Mouse (Mus musculus) left cerebral cortex, adult 9 months (tissue): Measurements from ENCODE around the gene Usp8.

Experiments
- DNase-seq, 2 experiments: peaks; one replicate each; pipeline ENCODE4 v3.0.0; 2022; ENCODE audit warnings: low spot score in 2 of 2

The Usp8 gene

GRCm38 (mm10) chr2:126740314-126740713 is 33.2 kb downstream of the Usp8 start:
- no peak for DNase-seq

GRCm38 (mm10) chr2:126743389-126743788 is 36.3 kb downstream of the Usp8 start:
- no peak for DNase-seq

DNA sequence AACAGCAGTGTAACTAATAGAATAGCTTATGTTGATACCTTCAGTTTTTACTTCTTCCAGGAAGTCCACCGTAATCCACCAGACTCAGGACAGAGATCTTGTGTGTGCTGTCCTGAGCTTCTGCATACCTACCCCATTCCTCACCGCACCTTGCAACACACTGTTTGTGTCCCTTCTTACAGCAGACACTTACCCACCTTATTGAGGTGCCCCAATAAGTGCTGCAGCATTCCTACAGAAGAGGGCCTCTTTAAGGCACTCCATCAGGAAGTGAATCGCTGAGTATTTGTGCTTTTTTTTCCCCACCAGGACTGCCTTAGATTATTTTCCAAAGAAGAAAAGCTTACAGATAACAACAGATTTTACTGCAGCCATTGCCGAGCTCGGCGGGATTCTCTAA is 48.5 kb downstream of the Usp8 start:
- no peak for DNase-seq

GRCm38 (mm10) chr2:126759351-126759750 is 52.2 kb downstream of the Usp8 start:
- DNase-seq, result no peak

DNA sequence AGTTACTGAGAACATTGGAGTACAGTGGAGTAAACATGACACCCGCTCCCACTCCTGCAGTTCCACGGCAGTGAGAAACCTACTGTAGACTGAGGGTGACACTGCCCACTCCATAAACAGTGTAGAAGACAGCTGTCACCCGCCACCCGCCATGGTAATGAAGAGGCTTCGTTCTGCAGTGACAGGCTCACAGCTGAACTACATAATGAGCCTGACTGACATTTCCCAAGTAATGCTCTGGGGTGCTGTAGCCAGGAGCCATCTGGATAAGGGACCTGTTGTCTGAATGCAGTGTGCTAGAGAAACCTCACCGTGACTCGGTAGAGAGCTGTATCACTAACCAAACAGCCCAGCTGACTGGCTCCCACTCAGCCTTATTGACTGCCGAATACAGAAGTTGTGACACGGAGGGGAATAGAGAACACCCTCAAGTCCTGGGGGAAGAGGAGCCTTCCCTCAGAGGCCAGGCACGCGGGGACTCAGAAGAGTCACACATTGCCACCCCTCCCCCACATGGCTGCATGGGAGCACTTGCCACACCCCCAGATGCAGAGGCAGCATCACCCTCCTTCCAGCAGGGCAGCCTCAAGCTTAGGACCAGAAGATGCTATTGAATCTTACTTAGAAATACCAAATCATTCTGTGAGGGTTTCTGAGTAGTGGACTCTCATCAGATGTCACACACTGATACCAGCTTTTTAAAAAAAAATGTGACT is 58.9 kb downstream of the Usp8 start:
- DNase-seq, result no peak

GRCm38 (mm10) chr2:126767599-126767998 is 60.5 kb downstream of the Usp8 start:
- no peak for DNase-seq

GRCm38 (mm10) chr2:126768194-126768593 is 61.1 kb downstream of the Usp8 start:
- DNase-seq, result no peak

DNA sequence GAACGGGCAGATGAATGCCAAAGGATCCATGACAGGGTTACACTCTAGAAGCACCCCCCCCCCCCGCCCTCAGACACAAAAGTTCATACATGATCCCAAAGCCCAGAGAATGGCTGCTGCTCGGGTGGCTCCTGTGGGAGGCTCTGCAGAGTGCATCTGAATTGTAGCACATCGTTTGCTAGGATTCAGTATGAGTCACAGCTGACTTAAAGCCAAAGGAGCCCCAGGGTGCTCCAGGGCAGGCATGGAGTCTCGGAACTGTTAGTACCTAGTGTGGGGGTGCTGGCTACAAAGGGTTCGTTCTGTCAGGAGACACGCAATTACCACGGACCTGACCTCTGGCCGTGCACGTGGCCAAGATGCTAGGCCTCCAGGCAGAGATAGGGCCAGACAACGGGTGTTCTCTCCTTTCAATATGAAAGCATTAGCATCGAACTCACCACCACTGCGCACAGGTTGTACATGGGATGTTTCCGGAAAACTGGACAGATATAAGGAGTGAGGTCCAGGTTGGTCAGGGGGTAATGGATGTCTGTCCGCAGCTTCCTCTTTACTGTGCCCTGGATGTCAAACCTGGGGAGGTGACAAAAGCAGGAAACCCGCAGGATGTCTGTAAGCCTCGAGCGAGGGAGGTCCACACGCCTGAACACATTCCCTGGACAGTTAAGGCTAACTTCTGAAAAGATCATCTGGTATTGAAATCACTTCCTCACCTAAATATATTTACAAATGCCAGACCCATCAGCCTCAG is 62.5 kb downstream of the Usp8 start:
- DNase-seq, result no peak

DNA sequence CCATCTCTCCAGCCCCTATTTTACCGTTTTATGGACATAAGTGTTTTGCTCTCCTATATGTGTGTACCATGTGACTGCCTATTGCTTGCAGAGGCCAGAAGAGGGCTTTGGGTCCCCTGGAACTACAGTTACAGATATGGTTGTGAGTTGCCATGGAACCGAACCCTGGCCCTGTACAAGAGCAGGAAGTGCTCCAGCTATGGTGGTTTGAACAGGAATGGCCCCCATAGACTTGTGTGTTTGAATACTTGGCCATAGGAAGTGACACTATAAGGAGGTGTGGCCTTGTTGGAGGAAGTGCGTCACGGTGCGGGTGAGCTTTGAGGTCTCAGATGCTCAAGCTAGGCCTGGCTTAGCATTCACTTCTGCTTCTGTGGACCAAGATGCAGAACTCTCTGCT is 65.1 kb downstream of the Usp8 start:
- DNase-seq, result no peak

- no peak for DNase-seq
Measured at GRCm38 (mm10) chr2:126775951-126776350, 68.8 kb downstream of the Usp8 start.

DNA sequence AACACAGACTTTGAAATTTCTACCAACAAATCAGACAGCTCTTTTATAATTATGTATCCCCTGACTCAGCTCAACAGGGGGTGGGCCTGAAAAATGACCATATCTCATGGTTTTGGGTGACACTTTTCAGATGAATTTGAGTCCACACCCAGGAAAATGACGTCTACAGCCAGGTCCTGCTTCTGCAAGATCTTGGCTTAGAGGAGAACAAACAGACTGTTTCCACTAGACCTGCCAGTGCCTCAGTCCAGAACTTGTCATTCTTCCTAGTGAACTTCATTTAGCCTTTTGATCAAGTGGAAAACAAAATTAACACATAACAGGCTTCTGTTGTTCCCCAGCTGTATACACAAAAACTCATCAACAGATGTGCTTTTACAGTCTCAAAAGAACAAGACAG is 69.3 kb downstream of the Usp8 start:
- DNase-seq, result no peak

GRCm38 (mm10) chr2:126778806-126779205 is 71.7 kb downstream of the Usp8 start:
- DNase-seq, result no peak

GRCm38 (mm10) chr2:126780286-126780685 is 73.2 kb downstream of the Usp8 start:
- DNase-seq, result no peak

DNA sequence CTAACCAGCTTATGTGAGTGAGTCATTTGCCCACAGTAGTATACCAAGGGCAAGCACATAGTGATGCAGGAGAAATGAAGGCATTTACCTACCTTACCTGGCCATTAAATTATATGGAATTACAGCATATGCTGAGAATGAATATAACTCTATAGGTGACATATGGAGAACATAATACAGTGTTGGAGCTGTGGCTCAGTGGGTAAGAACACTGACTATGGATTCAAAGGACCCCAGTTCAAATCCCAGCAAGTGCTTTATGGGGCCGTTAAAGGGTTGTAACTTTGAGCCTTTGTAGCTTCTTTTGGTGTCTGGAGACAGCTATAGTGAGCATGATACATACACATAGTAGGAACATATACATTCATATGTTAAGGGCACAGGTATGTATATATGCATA is 74.3 kb downstream of the Usp8 start:
- no peak for DNase-seq

DNA sequence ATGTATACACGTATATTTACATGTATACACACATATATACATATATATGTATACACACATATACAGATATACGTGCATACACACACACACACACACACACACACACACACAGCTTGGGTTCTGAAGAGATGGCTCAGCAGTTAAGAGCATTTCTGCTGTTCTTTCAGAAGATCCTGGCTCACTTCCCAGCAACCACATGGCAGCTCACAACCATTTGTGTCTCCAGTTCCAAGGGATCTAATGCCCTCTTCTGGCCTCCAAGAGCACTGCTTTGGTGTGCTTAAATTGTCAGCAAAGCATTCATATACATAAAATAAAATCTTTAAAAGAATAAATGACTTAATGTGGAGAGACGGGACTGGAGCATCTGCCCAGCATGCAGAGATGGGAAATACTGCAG is 75.3 kb downstream of the Usp8 start:
- peak in 1 of 2 experiments; percentile 63 for DNase-seq

DNA sequence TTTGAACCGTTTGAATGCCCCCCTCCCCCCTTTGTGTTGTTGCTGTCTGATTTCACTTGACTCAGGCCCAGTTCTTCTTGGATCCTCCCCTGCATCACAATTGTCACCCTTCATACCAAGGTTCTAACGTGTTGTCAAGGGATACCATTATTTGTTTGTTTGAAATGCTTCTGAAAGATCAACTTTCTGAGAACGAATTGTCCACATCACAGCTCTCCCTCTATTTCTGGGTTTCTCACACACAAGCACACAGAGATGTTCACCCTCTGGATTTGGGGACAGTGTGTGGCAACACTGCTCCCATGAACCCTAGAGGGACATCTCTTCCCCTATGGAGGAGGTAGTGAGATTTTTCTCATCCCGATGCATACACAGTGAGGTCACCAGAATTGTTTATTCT is 76.2 kb downstream of the Usp8 start, which contains the start of gene Usp50:
Usp50 (minus strand) TSS at position 101 of the 400 bp plus-strand sequence.
- no peak for DNase-seq

DNA sequence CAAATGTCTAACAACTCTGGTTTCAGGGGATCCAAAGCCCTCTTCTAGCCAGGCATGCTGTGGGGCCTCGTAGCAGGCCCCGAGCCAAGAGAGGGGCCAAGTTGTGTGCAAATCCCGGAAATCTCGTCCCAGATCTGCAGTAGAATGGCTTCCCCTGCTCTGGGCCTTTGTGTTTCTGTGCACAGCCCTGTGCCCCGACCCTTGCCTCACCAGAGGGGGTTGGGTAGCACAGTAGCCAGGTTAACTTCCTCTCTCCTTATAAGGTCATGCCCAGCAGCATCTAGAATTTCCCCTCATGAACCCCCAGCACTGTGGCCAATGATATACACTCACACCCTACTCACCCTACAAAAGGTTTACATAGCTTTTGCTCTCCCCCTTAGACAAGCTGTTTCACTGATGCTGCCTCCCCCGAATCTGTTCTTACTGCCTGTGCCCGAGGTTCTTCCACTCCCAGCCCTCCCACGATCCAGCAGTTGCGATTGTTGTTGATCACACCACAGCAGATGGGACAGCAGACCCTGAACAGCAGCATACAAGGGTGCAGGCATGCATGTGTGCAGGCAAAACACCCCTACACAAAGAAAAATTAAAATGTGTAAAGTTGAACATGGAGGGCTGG is 80.7 kb downstream of the Usp8 start:
- peak in 1 of 2 experiments; percentile 66 for DNase-seq

DNA sequence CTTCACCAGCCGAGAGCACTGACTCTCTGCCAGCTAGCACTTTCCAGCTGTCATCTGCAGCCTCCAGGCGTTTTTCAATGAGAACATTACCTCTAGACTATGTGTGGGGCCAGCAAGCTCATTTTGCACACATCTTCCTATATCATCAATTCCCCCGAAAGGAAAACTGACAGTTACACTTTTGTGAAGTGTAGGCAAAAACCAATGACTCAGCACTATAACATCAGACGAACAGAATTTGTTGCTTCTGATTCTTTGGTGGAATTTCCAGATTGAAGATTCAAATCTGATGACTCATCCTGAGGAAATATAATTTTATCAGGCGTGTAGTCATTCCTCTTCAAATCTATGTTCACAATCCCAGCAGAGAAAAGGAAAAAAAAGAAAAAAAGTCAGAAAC is 85.5 kb downstream of the Usp8 start:
- DNase-seq, result no peak

DNA sequence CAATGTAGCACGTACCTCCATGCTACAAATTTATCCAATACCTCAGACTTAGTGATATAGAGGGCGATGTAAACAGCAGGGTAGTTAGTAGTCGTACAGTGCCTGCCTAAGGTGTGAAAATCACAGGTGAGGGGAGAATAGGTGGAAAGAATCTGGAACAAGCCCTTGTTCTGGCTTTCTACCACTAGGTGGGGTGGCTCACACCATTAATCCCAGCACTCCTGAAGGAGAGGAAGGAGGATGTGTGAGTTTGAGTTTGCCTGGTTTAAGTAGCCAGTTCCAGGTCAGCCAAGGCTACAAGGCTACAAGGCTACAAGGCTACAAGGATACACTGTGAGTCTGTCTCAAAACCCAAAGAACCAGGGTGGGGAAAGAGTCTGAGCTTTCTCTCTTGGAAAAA is 88.6 kb downstream of the Usp8 start:
- no peak for DNase-seq

- DNase-seq, result no peak
Measured at GRCm38 (mm10) chr2:126798455-126798854, 91.3 kb downstream of the Usp8 start.

GRCm38 (mm10) chr2:126801980-126802379 is 94.9 kb downstream of the Usp8 start:
- DNase-seq, result no peak
